Mouse (Mus musculus): ENCODE measurements around the gene Slc18b1. TPM values are rescaled to one million over a fixed set of nuclear protein-coding genes. Genes with fewer than 3 reads are reported as not detected.

Gene Slc18b1
- total and polyA plus RNA-seq, 3 experiments = not detected

GRCm38 (mm10) chr10:23815168-23815567, 18.4 kb downstream of the Slc18b1 start (continued):
- TF ChIP-seq POLR2AphosphoS5 (IDR thresholded peaks at IDR 0.05; ENCODE audit: borderline replicate concordance, low read depth, low read length) = no peak
- peak; percentile 63 for TF ChIP-seq ZC3H11A (IDR thresholded peaks at IDR 0.05; ENCODE audit: low read depth, low read length)
- TF ChIP-seq TAL1 (IDR thresholded peaks at IDR 0.05; ENCODE audit: low read length) = no peak
- TF ChIP-seq MYB (IDR thresholded peaks at IDR 0.05; ENCODE audit: low read depth, low read length) = no peak
- no peak for TF ChIP-seq NELFE (IDR thresholded peaks at IDR 0.05; ENCODE audit: low read depth, low read length)
- no peak for TF ChIP-seq MXI1 (IDR thresholded peaks at IDR 0.05; ENCODE audit: low read depth, low read length)
- no peak for TF ChIP-seq KAT2A (conservative IDR thresholded peaks at IDR 0.05; ENCODE audit: low read depth, low read length)
- no peak for TF ChIP-seq RCOR1 (IDR thresholded peaks at IDR 0.05; ENCODE audit: low read depth, low read length)
- no peak for TF ChIP-seq MAX (IDR thresholded peaks at IDR 0.05; ENCODE audit: low read length)
- TF ChIP-seq EP300 (IDR thresholded peaks at IDR 0.05; ENCODE audit: low read depth in 1 of 2, low read length in 2 of 2) = no peak
- TF ChIP-seq UBTF (IDR thresholded peaks at IDR 0.05; ENCODE audit: borderline replicate concordance, insufficient read depth, low read depth, low read length) = no peak
- TF ChIP-seq USF2 (IDR thresholded peaks at IDR 0.05; ENCODE audit: borderline replicate concordance in 1 of 2, insufficient read depth in 1 of 2, low read depth in 1 of 2, low read length in 2 of 2) = no peak

GRCm38 (mm10) chr10:23816241-23816640, 19.5 kb downstream of the Slc18b1 start:
- Histone ChIP-seq H3K27ac (ENCODE audit: control insufficient read depth, low read depth, low read length) (no peak overlapping the region), H3K36me3 (ENCODE audit: control insufficient read depth in 1 of 2, insufficient read depth in 2 of 2, low read length in 2 of 2) (no peaks in the 10 kb centered on the region), H3K9me3 (replicated peaks; ENCODE audit: insufficient read depth, low read length) (no peaks in the 10 kb centered on the region), H3K4me1 (ENCODE audit: control insufficient read depth in 1 of 2, insufficient read depth in 2 of 2, low read length in 2 of 2) (peaks cover 0 to 4% of the 10 kb centered on the region in 2 experiments; a peak in 1 of 4 replicates), H3K9ac (ENCODE audit: control insufficient read depth, low read depth, low read length, poor library complexity, severe bottlenecking) (no peak overlapping the region), H3K27me3 (ENCODE audit: control insufficient read depth in 1 of 2, insufficient read depth in 2 of 2, low read length in 2 of 2) (no peaks in the 10 kb centered on the region; a peak in 2 of 4 replicates), H3K4me3 (ENCODE audit: control insufficient read depth in 1 of 2, insufficient read depth in 1 of 2, low read depth in 2 of 2, low read length in 2 of 2) (no peak overlapping the region), H3K79me2 (ENCODE audit: control insufficient read depth, insufficient read depth, low read length, poor library complexity) (no peaks in the 10 kb centered on the region)
- DNase-seq (ENCODE audit: low read depth, low spot score) = no peak
- no peak for TF ChIP-seq MEF2A (IDR thresholded peaks at IDR 0.05; ENCODE audit: extremely low read depth, insufficient replicate concordance, low read depth, low read length, poor library complexity, severe bottlenecking)
- no peak for TF ChIP-seq MAFK (IDR thresholded peaks at IDR 0.05; ENCODE audit: borderline replicate concordance, low read depth, low read length)
- no peak for TF ChIP-seq MXI1 (IDR thresholded peaks at IDR 0.05; ENCODE audit: low read depth, low read length)
- no peak for TF ChIP-seq POLR2AphosphoS2 (IDR thresholded peaks at IDR 0.05; ENCODE audit: low read length)
- TF ChIP-seq MAZ (IDR thresholded peaks at IDR 0.05; ENCODE audit: low read depth, low read length) = no peak
- no peak for TF ChIP-seq MYC (IDR thresholded peaks at IDR 0.05; ENCODE audit: low read depth, low read length)
- no peak for TF ChIP-seq CTCF (IDR thresholded peaks at IDR 0.05 in 2 of 3, conservative IDR thresholded peaks at IDR 0.05 in 1 of 3; ENCODE audit: control insufficient read depth in 1 of 3, insufficient read depth in 1 of 3, low read depth in 2 of 3, low read length in 3 of 3, poor library complexity in 1 of 3, severe bottlenecking in 1 of 3)
- TF ChIP-seq RAD21 (IDR thresholded peaks at IDR 0.05; ENCODE audit: low read depth, low read length) = no peak
- no peak for TF ChIP-seq E2F4 (IDR thresholded peaks at IDR 0.05; ENCODE audit: borderline replicate concordance, low read depth, low read length)
- TF ChIP-seq USF1 (IDR thresholded peaks at IDR 0.05; ENCODE audit: low read depth, low read length) = no peak
- TF ChIP-seq HCFC1 (IDR thresholded peaks at IDR 0.05; ENCODE audit: low read depth, low read length) = no peak
- no peak for TF ChIP-seq JUND (IDR thresholded peaks at IDR 0.05; ENCODE audit: low read depth, low read length)
